Mouse (Mus musculus): Measurements from ENCODE around the gene Mrps35. TPM values are rescaled to one million over a fixed set of nuclear protein-coding genes. Genes with fewer than 3 reads are reported as not detected.

Gene Mrps35
- total RNA-seq, 1 experiment from 2014 or later: 43.6 TPM

DNA sequence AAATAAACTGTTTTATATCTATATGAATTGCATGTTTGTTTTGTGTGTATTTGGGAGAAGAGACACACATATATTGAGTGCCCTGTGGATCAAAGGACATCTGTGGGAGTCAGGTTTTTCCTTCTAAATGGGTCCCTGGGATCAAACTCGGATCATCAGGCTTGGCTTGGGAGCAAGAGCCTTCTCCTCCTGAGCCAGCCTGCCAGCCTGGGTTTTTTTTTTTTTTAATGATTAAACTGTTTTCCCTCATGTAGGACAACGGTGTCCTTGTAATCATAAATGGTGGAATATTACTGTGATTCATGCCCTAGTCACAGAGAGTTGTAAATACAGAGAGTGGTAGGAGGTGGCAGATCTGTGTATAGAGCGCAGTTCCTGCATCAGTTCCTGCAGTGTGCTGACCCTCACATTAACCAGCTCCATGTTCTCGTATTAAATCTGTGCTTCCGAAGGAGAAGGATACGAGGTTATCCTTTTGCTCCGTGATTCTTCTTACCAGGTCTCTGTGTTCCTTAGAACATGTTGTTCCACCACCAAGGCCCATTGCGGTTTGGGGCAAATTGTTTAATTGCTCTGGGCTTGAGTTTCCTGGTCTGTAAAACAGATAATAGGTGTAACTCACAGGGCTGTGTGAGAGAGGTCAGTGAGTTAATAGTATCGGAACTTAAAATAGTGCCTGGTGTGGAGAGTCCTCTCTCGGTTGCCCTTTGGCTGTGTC, 21.8 kb downstream of the Mrps35 start:
- ATAC-seq (replicated peaks in 1 of 2; ENCODE audit: insufficient read depth in 1 of 2, low FRiP score in 2 of 2, low TSS enrichment in 1 of 2, low read depth in 1 of 2, poor library complexity in 2 of 2, severe bottlenecking in 2 of 2): no peak

- no peak for ATAC-seq (replicated peaks in 1 of 2; ENCODE audit: insufficient read depth in 1 of 2, low FRiP score in 2 of 2, low TSS enrichment in 1 of 2, low read depth in 1 of 2, poor library complexity in 2 of 2, severe bottlenecking in 2 of 2)
Observed at GRCm38 (mm10) chr6:147064944-147065261, 22.3 kb downstream of the Mrps35 start.

DNA sequence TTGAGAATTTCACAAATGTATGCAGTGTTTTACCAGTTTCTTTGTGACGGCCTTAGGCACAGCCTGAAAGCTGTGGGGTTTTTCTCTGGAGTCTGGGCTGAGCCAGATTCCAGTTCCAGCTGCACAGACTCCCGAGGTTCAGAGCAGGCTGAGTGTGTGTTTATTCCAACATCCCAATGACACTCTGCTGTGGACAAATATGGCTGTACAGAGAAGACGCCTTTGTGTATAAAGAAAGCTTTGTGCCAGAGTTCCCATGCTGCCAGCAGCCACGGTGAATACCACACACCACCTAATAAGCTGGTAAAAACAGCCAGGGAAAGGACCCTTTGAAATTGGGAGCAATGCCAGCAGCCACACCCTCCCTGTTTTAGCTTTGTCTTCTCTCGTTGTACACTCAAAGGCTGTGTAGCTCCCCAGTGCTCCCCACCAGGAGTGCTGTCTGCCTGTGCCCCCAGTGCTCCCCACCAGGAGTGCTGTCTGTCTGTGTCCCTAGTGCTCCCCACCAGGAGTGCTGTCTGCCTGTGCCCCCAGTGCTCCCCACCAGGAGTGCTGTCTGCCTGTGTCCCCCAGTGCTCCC, 33.3 kb downstream of the Mrps35 start:
- no peak for ATAC-seq (replicated peaks in 1 of 2; ENCODE audit: insufficient read depth in 1 of 2, low FRiP score in 2 of 2, low TSS enrichment in 1 of 2, low read depth in 1 of 2, poor library complexity in 2 of 2, severe bottlenecking in 2 of 2)

GRCm38 (mm10) chr6:147076878-147077277, 34.3 kb downstream of the Mrps35 start:
- no peak for ATAC-seq (replicated peaks in 1 of 2; ENCODE audit: insufficient read depth in 1 of 2, low FRiP score in 2 of 2, low TSS enrichment in 1 of 2, low read depth in 1 of 2, poor library complexity in 2 of 2, severe bottlenecking in 2 of 2)

- no peak for ATAC-seq (replicated peaks in 1 of 2; ENCODE audit: insufficient read depth in 1 of 2, low FRiP score in 2 of 2, low TSS enrichment in 1 of 2, low read depth in 1 of 2, poor library complexity in 2 of 2, severe bottlenecking in 2 of 2)
Observed at GRCm38 (mm10) chr6:147079919-147080318, 37.4 kb downstream of the Mrps35 start.

DNA sequence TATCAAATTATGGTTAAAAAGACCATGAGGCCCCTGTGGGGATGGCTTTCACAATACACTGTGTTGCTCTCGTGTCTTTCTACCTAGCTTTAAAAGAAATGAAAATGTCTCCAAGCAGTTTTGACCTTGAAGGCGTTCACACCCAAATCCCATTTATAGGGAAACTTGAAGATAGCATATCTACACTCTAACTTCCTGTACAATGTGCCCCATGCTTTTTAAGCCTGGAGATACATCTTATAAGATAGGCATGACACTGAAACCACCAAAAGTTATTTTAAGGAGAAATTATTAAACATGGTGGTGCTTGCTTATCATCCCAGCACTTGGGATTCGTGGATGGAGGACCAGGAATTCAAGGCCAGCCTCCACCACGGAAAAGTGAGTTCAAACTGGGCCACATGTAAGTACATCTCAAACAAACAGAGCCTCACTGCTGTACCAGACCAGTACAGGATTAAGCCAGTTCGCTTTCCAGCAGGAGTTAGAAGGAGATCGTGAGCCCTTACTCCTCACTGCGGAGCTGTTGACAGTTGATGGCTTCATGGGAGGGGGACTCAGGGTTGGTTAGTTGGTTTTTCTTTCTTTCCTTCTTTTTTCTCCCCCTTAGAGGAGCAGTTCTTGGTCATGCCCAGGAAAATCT, 43.0 kb downstream of the Mrps35 start:
- ATAC-seq (replicated peaks in 1 of 2; ENCODE audit: insufficient read depth in 1 of 2, low FRiP score in 2 of 2, low TSS enrichment in 1 of 2, low read depth in 1 of 2, poor library complexity in 2 of 2, severe bottlenecking in 2 of 2): no peak

GRCm38 (mm10) chr6:147086594-147087225, 44.1 kb downstream of the Mrps35 start, which contains the start of gene Mansc4:
TSS of gene Mansc4 (minus strand) at chr6:147087032.
- ATAC-seq (replicated peaks in 1 of 2; ENCODE audit: insufficient read depth in 1 of 2, low FRiP score in 2 of 2, low TSS enrichment in 1 of 2, low read depth in 1 of 2, poor library complexity in 2 of 2, severe bottlenecking in 2 of 2): peak; percentile 38 to 57; a peak in 3 of 4 replicates

DNA sequence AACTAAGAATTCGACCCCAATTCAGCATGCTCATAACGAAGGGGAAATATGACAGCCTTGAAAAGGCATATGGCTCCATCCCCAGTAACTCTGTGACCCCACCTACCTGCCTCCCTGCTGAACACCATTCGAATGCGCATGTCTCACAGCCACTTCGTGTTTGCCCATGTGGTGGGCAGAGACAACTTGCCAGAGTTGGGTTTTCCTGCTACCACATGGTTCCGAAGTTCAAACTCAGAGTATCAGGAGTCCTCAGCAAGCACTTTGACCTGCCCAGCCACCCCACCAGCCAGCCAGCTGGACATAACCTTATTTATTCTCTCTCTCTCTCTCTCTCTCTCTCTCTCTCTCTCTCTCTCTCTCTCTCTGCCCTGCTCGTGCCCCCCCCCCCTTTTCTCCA, 45.2 kb downstream of the Mrps35 start:
- ATAC-seq (replicated peaks in 1 of 2; ENCODE audit: insufficient read depth in 1 of 2, low FRiP score in 2 of 2, low TSS enrichment in 1 of 2, low read depth in 1 of 2, poor library complexity in 2 of 2, severe bottlenecking in 2 of 2): no peak

DNA sequence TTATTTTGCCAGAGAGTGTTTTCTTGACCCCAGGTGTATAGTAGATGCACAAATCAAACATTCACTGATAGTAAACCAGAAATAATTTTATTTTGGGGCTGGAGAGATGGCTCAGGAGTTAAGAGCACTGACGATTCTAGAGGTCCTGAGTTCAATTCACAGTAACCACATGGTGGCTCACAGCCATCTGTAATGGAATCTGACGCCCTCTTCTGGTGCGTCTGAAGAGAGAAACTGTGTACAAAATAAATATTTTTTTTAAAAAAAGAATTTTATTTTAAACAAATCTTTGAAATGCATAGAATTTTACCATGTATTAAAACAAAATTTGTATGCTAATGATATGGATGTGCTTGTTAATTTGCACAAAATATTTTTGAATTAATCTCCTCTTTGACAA, 46.0 kb downstream of the Mrps35 start:
- no peak for ATAC-seq (replicated peaks in 1 of 2; ENCODE audit: insufficient read depth in 1 of 2, low FRiP score in 2 of 2, low TSS enrichment in 1 of 2, low read depth in 1 of 2, poor library complexity in 2 of 2, severe bottlenecking in 2 of 2)

- no peak for ATAC-seq (replicated peaks in 1 of 2; ENCODE audit: insufficient read depth in 1 of 2, low FRiP score in 2 of 2, low TSS enrichment in 1 of 2, low read depth in 1 of 2, poor library complexity in 2 of 2, severe bottlenecking in 2 of 2)
Observed at GRCm38 (mm10) chr6:147090191-147090590, 47.6 kb downstream of the Mrps35 start.

DNA sequence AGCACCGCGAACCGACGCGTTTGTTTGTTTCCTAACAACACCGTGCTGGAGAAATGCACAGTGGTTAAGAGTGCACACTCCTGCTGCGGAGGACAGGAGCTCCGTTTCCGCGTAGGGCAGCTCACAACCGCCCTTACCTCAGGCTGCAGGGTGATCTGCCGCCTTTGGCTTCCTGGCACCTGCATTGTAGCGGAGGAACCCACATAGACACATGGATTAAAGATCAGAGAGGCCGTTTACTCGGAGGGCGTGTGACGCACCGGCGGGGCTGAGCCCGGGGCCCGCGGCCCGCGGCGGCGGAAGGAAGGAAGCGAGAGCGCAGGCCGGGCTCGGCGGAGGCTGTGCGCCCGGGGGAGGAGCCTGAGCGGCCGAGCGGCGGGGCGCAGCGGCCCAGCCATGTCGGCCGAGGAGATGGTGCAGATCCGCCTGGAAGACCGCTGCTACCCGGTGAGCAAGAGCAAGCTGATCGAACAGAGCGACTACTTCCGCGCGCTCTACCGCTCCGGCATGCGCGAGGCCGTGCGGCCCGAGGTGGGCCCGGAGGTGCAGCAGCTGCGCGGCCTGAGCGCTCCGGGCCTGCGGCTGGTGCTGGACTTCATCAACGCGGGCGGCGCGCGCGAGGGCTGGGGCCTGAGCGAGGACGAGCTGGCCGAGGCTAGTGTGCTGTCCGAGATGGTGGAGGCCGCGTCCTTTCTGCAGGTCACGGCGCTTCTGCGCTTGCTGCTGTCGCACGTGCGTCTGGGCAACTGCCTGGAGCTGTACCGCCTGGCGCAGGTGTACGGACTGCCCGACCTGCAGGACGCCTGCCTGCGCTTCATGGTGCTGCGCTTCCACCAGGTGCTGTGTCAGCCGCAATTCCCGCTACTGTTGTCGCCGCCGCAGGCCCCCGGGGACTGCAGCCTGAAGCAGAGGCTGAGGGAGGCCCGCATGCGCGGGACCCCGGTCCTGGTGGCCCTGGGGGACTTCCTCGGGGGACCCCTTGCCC, 48.9 kb downstream of the Mrps35 start, which contains the start of gene Klhl42:
Klhl42 (plus strand) TSS at position 244 of the 985 bp plus-strand sequence.
- ATAC-seq (replicated peaks in 1 of 2; ENCODE audit: insufficient read depth in 1 of 2, low FRiP score in 2 of 2, low TSS enrichment in 1 of 2, low read depth in 1 of 2, poor library complexity in 2 of 2, severe bottlenecking in 2 of 2): peak; percentile 65 to 83

DNA sequence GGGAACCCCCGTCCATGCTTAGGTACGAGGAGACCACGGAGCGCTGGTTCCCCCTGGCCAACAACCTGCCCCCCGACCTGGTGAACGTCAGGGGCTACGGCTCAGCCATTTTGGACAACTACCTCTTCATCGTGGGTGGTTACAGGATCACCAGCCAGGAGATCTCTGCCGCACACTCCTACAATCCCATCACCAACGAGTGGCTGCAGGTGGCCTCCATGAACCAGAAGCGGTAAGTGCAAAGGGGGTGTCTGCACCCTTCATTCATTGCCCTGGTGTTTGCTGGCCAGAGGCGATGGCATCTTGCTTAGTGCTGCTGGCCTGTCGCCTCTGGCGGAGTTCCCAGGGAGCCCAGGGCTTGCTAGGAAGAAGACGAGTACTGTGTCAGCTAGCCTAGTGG, 49.6 kb downstream of the Mrps35 start:
- peak; percentile 14 to 23; a peak in 1 of 4 replicates for ATAC-seq (replicated peaks in 1 of 2; ENCODE audit: insufficient read depth in 1 of 2, low FRiP score in 2 of 2, low TSS enrichment in 1 of 2, low read depth in 1 of 2, poor library complexity in 2 of 2, severe bottlenecking in 2 of 2)

DNA sequence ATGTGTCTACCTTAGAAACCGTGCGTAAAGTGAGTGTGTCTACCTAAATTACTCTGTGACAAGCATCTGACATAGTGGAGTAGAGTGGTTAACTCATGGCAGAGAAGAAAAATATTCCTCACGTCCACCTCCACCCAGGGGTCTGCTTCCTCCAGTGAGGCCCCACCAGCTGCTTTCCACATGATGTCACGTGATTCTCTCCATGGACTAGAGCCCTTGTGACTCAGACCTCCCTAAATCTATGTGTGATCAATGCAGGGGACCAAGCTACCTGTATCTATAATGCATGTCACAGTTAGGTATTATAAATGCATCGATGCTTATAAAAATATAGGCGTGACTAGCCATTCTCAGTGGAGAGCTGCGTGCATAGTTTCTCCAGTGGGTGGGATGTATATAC, 52.2 kb downstream of the Mrps35 start:
- no peak for ATAC-seq (replicated peaks in 1 of 2; ENCODE audit: insufficient read depth in 1 of 2, low FRiP score in 2 of 2, low TSS enrichment in 1 of 2, low read depth in 1 of 2, poor library complexity in 2 of 2, severe bottlenecking in 2 of 2)

- ATAC-seq (replicated peaks in 1 of 2; ENCODE audit: insufficient read depth in 1 of 2, low FRiP score in 2 of 2, low TSS enrichment in 1 of 2, low read depth in 1 of 2, poor library complexity in 2 of 2, severe bottlenecking in 2 of 2): no peak
Observed at GRCm38 (mm10) chr6:147096109-147096508, 53.5 kb downstream of the Mrps35 start.

- no peak for ATAC-seq (replicated peaks in 1 of 2; ENCODE audit: insufficient read depth in 1 of 2, low FRiP score in 2 of 2, low TSS enrichment in 1 of 2, low read depth in 1 of 2, poor library complexity in 2 of 2, severe bottlenecking in 2 of 2)
Observed at GRCm38 (mm10) chr6:147096934-147097333, 54.4 kb downstream of the Mrps35 start.

DNA sequence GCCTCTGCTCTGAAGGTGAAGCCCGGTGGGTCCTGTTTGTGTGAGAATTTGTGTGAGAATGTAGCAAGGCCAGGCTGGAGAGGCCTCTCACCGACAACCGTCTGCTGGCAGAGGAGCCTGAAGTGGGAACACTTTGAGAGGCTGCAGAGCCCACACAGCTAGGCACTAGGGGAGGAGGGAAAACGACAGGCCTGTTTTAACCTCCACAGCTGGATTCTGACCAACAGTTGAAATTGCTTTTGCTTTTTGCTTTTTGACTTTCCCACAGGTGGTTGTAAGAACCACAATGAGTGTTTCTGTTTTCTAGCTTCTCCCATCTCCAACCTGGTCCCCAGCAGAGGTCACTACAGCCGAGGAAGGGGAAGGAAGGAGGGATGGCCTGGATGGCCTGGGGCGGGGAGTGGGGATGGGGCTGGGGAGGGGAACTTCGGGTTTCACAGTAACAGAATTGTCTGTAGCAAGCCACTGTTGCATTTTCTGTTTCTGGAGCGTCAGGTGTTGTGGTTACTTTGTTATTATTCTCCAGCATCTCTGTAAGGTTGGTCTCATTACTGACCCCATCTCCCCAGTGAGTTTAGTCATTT, 54.9 kb downstream of the Mrps35 start:
- ATAC-seq (replicated peaks in 1 of 2; ENCODE audit: insufficient read depth in 1 of 2, low FRiP score in 2 of 2, low TSS enrichment in 1 of 2, low read depth in 1 of 2, poor library complexity in 2 of 2, severe bottlenecking in 2 of 2): 0 out of 4 replicates have a peak, but pooled peaks of 1 of the 2 experiments have one; percentile 12
